Mouse (Mus musculus) ES-E14 (cell line): ENCODE measurements around the gene Tead1. TPM values are rescaled to one million over a fixed set of nuclear protein-coding genes. Genes with fewer than 3 reads are reported as not detected.

ENCODE experiments used
- DNase-seq: peaks from one replicate; pipeline ENCODE4 v3.0.0-alpha.2; 2013; ENCODE audit warnings: low read depth, low spot score
- H3K27ac ChIP-seq: 2 replicates; pipeline ENCODE4 v1.5.1; 2012; ENCODE audit warnings: low read depth, mild to moderate bottlenecking, low read length, moderate library complexity, mixed read lengths; ENCODE audit not compliant: poor library complexity, insufficient read depth, severe bottlenecking
- H3K36me3 ChIP-seq: 2 replicates; pipeline ENCODE4 v1.6.1; 2012; ENCODE audit warnings: mild to moderate bottlenecking, low read length, moderate library complexity, mixed read lengths; ENCODE audit not compliant: control insufficient read depth, poor library complexity, insufficient read depth, severe bottlenecking
- H3K4me1 ChIP-seq, 2 experiments: fragments of 150-350 bp in 1 of 2; sonication (generic) in 1 of 2; 2 replicates each; pipeline ENCODE4 v1.6.1; 2012; ENCODE audit warnings: low read length in 2 of 2, mild to moderate bottlenecking in 1 of 2, mixed read lengths in 1 of 2; ENCODE audit not compliant: control insufficient read depth in 2 of 2, insufficient read depth in 2 of 2, poor library complexity in 1 of 2
- H3K4me3 ChIP-seq, 2 experiments: fragments of 150-350 bp in 1 of 2; sonication (generic) in 1 of 2; 2 replicates each; pipeline ENCODE4 v1.5.1; 2012; ENCODE audit warnings: low read length in 2 of 2, low read depth in 1 of 2, mild to moderate bottlenecking in 1 of 2, mixed read lengths in 1 of 2; ENCODE audit not compliant: insufficient read depth in 1 of 2, poor library complexity in 1 of 2, severe bottlenecking in 1 of 2
- H3K9ac ChIP-seq: 2 replicates; pipeline ENCODE4 v1.6.1; 2012; ENCODE audit warnings: low read depth, mild to moderate bottlenecking, low read length, mixed read lengths; ENCODE audit not compliant: poor library complexity, insufficient read depth, severe bottlenecking
- H3K9me3 ChIP-seq: fragments of 150-350 bp; sonication (generic); 2 replicates; pipeline ENCODE4 v1.6.1; 2012; ENCODE audit warnings: low read depth, mild to moderate bottlenecking, low read length; ENCODE audit not compliant: control insufficient read depth, insufficient read depth
- CHD2 ChIP-seq: IDR thresholded peaks from 2 replicates; pipeline ENCODE4 v1.6.1; 2014; ENCODE audit warnings: mild to moderate bottlenecking, low read depth, low read length, inconsistent platforms
- HCFC1 ChIP-seq: IDR thresholded peaks from 2 replicates; pipeline ENCODE4 v1.6.1; 2012; ENCODE audit warnings: low read length, inconsistent platforms, borderline replicate concordance; ENCODE audit not compliant: insufficient read depth
- MAFK ChIP-seq: IDR thresholded peaks from 2 replicates; pipeline ENCODE4 v1.6.1; 2014; ENCODE audit warnings: mild to moderate bottlenecking, low read depth, low read length, inconsistent platforms; ENCODE audit not compliant: insufficient read depth
- ZC3H11A ChIP-seq: IDR thresholded peaks from 2 replicates; pipeline ENCODE4 v1.6.1; 2012; ENCODE audit warnings: low read depth, mild to moderate bottlenecking, inconsistent platforms, low read length, borderline replicate concordance
- ZNF384 ChIP-seq: IDR thresholded peaks from 2 replicates; pipeline ENCODE4 v1.6.1; 2012; ENCODE audit warnings: low read depth, low read length, inconsistent platforms
- in situ Hi-C, 2 experiments: fragments of 600-800 bp; cut with MboI; formaldehyde crosslinking; loops; one replicate each; pipeline ENCODE4 v1.15.1; 2025; ENCODE audit warnings: low sequenced_read_pairs in 2 of 2, inconsistent platforms in 1 of 2; ENCODE audit not compliant: unreplicated experiment in 2 of 2
- total RNA-seq: library from RNA; depleted of rRNA; stranded (reverse); fragments of 300-350 nt; gene quantifications from 2 replicates; pipeline ENCODE4 v1.2.3, GENCODE M21; 2012

The Tead1 gene
- total RNA-seq, 1 experiment, result 90.5 TPM

DNA sequence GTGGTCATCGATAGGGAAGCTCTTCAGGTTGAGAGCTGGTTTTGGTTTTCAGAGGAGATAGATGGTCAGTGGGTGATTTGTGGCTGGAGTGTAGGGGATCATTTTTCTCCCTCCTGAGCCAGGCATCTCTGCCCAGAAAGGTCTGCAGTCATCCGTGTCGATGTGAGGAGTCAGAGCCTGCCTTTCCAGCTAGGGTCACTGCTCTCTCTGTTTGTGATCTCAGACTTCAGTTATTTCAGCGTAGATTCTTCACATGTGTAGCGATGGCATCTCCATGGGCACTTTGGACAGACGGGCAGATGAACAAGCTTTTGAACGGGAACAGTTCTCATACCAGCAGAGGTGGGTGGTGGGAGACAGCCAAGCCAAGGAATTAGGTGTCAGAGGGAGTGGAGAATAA, 106.2 kb downstream of the Tead1 start:
- in situ Hi-C loops, result no loop called here

DNA sequence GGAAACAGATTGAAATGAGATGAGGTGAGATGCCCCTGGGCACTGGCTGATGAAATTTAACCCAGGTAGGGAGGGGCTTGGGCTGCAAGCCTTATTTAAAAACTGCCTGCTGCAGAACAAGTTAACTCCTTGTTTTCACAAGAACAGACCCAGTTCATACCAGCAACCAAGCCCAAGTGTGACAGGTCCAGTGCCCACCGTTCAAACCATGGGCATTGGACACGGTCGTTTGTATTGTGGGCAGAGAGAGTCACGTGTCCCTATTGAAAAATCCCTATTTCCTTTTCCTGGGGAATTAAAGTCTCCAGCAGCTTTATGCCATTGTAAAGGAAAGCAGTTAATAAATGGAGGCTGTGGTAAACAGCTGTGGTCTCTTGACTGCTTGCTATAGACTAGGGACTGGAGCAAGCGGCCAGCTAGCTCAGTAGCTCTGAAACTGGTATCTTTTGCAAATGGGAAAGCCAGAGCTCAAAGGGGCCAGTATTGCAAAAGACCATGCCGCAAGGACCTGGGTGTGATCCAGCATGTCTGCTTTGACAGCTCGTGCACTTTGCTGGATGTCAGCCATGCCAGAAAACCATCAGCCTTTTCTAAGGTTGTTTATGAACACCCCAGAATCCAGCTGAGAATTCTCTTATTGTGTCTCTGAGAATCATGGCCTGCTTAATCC, 107.6 kb downstream of the Tead1 start:
- no peak overlapping the region for H3K27ac ChIP-seq

More for the DNA sequence above, 106.2 kb downstream of the Tead1 start:
- Histone ChIP-seq H3K4me1 (peaks cover 2 to 38% of the 10 kb centered on the region in 2 experiments; a peak in 3 of 4 replicates), H3K9me3 (no peaks in the 10 kb centered on the region), H3K27ac (no peak overlapping the region), H3K36me3 (no peaks in the 10 kb centered on the region), H3K9ac (no peak overlapping the region), H3K4me3 (no peak overlapping the region)
- TF ChIP-seq ZNF384, result no peak
- TF ChIP-seq MAFK, result no peak
- no peak for TF ChIP-seq HCFC1
- TF ChIP-seq ZC3H11A, result no peak
- no peak for TF ChIP-seq CHD2
- DNase-seq, result no peak

DNA sequence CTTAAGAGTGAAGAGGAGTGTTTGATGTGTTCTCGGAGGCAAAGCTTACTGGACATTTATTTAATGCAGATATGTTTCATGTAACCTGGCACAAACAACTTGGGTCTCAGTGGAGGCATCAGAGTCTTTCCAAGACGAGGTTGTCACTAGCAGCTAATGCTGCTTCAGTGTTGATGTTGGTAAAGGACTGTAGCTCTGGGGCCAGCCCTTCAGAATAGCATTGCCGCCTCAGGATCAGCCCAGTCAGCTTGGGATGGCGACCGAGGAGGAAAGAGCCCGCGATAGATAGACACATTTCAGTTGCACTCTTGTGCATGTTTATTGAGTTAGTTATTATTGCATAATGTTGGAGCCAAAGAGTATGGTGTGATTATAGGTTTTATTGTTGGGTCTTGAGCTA, 108.2 kb downstream of the Tead1 start:
- Histone ChIP-seq H3K9ac (no peak overlapping the region), H3K36me3 (peaks cover 3% of the 10 kb centered on the region; the same call in 1 of the 2 replicates), H3K4me3 (no peak overlapping the region), H3K4me1 (peaks cover 0 to 29% of the 10 kb centered on the region in 2 experiments; a peak in 2 of 4 replicates), H3K27ac (no peak overlapping the region), H3K9me3 (no peaks in the 10 kb centered on the region)
- no peak for TF ChIP-seq ZC3H11A
- TF ChIP-seq CHD2, result no peak
- no peak for TF ChIP-seq MAFK
- TF ChIP-seq ZNF384, result no peak
- no peak for TF ChIP-seq HCFC1
- in situ Hi-C loops, result no loop called here
- DNase-seq, result no peak

More for the DNA sequence above, 107.6 kb downstream of the Tead1 start:
- in situ Hi-C loops, result no loop called here
- H3K9me3 ChIP-seq, result no peaks in the 10 kb centered on the region
- H3K4me1 ChIP-seq, result peaks cover 0 to 32% of the 10 kb centered on the region in 2 experiments; a peak in 2 of 4 replicates
- no peak overlapping the region for H3K9ac ChIP-seq
- TF ChIP-seq MAFK (no peak), ZNF384 (no peak), ZC3H11A (no peak), CHD2 (no peak), HCFC1 (no peak)
- DNase-seq, result no peak
- H3K4me3 ChIP-seq, result no peak overlapping the region
- peaks cover 3% of the 10 kb centered on the region; the same call in 1 of the 2 replicates for H3K36me3 ChIP-seq

DNA sequence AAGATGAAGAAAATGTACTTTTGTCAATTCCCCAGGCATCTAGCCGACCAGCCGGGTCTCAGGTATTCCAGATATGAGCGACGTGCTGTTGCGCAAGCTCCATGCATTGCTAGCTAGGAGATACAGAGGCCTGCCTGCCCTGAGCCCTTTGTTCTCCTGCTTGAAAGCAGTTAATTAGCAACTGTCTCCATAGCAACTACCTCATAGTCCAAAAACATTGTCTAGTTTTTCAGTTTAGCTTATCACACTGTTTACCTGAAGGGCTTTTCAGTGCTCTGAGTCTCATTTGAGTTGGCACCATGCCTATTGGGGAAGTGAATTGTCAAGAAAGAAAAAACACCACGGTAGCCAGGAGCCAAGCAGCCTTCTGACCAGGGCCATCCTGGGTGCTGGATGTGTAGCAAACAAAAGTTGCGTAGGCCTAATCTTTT, 109.2 kb downstream of the Tead1 start:
- Histone ChIP-seq H3K4me3 (no peak overlapping the region), H3K4me1 (peaks cover 0 to 29% of the 10 kb centered on the region in 2 experiments; a peak in 2 of 4 replicates), H3K27ac (0 out of 2 replicates have a peak overlapping the region, but pooled peaks have one; percentile 37), H3K9me3 (no peaks in the 10 kb centered on the region), H3K36me3 (peaks cover 3% of the 10 kb centered on the region; the same call in 1 of the 2 replicates), H3K9ac (no peak overlapping the region)
- TF ChIP-seq CHD2, result no peak
- no peak for DNase-seq
- in situ Hi-C loops, result no loop called here

DNA sequence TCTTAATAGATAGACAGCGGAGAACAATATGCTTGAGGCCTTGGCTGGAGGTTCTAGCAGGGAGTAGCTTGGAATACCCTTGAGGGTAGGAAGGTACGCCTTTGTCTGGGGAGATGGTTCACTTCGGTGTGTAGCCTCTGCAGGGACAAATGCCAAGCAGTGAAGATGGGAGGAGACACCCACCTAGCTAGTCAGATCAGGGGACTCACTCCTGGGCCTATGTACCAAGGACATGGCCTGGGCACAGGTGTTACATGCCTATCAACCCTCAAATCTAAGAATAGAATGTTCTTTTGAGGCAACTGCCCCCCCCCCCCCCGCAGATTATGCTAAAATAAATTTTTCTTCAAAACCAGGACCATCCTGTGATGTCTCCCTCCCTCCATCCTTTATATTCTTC, 110.6 kb downstream of the Tead1 start:
- no peak for DNase-seq
- peaks cover 0 to 39% of the 10 kb centered on the region in 2 experiments; a peak in 2 of 4 replicates for H3K4me1 ChIP-seq
- TF ChIP-seq ZC3H11A (no peak), HCFC1 (no peak), ZNF384 (no peak), CHD2 (no peak), MAFK (no peak)
- H3K27ac ChIP-seq, result no peak overlapping the region
- H3K9me3 ChIP-seq, result no peaks in the 10 kb centered on the region
- in situ Hi-C loops, result no loop called here
- no peak overlapping the region for H3K9ac ChIP-seq
- H3K36me3 ChIP-seq, result peaks cover 3% of the 10 kb centered on the region; the same call in 1 of the 2 replicates
- no peak overlapping the region for H3K4me3 ChIP-seq
